Mouse (Mus musculus): ENCODE measurements at regions not wholly inside any gene's neighbourhood (a gene's known extent, or its start where the extent isn't known, plus 50 kb on each side); places are given as distances from the start of the nearest gene placed in this dataset.

- peak; percentile 58; the same call in 1 of the 2 replicates for ATAC-seq (ENCODE audit: insufficient number of reproducible peaks, low FRiP score, low TSS enrichment, low read depth)
- Histone ChIP-seq H3K36me3 (no peaks in the 10 kb centered on the region), H3K4me3 (no peak overlapping the region), H3K9ac (no peak overlapping the region), H3K27ac (peak overlapping the region; percentile 17; the same call in 1 of the 2 replicates), H3K9me3 (no peaks in the 10 kb centered on the region), H3K27me3 (peaks cover 4% of the 10 kb centered on the region; the same call in 1 of the 2 replicates), H3K4me1 (peaks cover 7% of the 10 kb centered on the region), H3K4me2 (no peak overlapping the region)
- 45% methylated on average over 10 of the region's 10 CpGs for WGBS
Observed at GRCm38 (mm10) chr5:37932086-37932759, 106.3 kb upstream of the Stx18 start.

GRCm38 (mm10) chr5:37920481-37920880 is 96.1 kb upstream of the Msx1 start:
- ATAC-seq (ENCODE audit: insufficient number of reproducible peaks, low FRiP score, low TSS enrichment, low read depth), result no peak
- peaks cover 36% of the 10 kb centered on the region for H3K27me3 ChIP-seq

GRCm38 (mm10) chr5:37919102-37919501 is 94.7 kb upstream of the Msx1 start:
- H3K4me3 ChIP-seq, result no peak overlapping the region
- H3K27me3 ChIP-seq, result peaks cover 36% of the 10 kb centered on the region
- H3K27ac ChIP-seq, result no peak overlapping the region
- H3K9ac ChIP-seq, result no peak overlapping the region
- no peaks in the 10 kb centered on the region for H3K36me3 ChIP-seq
- peaks cover 16% of the 10 kb centered on the region for H3K4me1 ChIP-seq
- H3K9me3 ChIP-seq, result no peaks in the 10 kb centered on the region
- 66% methylated on average over 3 of the region's 3 CpGs for WGBS
- ATAC-seq (ENCODE audit: insufficient number of reproducible peaks, low FRiP score, low TSS enrichment, low read depth), result no peak
- H3K4me2 ChIP-seq, result no peak overlapping the region

More at GRCm38 (mm10) chr5:37920481-37920880, 96.1 kb upstream of the Msx1 start:
- no peaks in the 10 kb centered on the region for H3K36me3 ChIP-seq
- no peaks in the 10 kb centered on the region for H3K9me3 ChIP-seq
- H3K27ac ChIP-seq, result no peak overlapping the region
- H3K4me3 ChIP-seq, result no peak overlapping the region
- no peak overlapping the region for H3K9ac ChIP-seq
- H3K4me1 ChIP-seq, result peaks cover 16% of the 10 kb centered on the region
- no peak overlapping the region for H3K4me2 ChIP-seq
- WGBS, result 17% methylated on average over 2 of the region's 2 CpGs

GRCm38 (mm10) chr5:37918001-37918707 is 93.8 kb upstream of the Msx1 start:
- Histone ChIP-seq H3K9ac (no peak overlapping the region), H3K4me3 (peak overlapping the region; percentile 13), H3K27ac (no peak overlapping the region), H3K4me2 (peak overlapping the region; percentile 38), H3K9me3 (no peaks in the 10 kb centered on the region), H3K36me3 (no peaks in the 10 kb centered on the region), H3K27me3 (peaks cover 36% of the 10 kb centered on the region), H3K4me1 (peaks cover 16% of the 10 kb centered on the region)
- no peak for ATAC-seq (ENCODE audit: insufficient number of reproducible peaks, low FRiP score, low TSS enrichment, low read depth)
- 3% methylated on average over 28 of the region's 28 CpGs for WGBS

- H3K4me2 ChIP-seq, result no peak overlapping the region
- peaks cover 36% of the 10 kb centered on the region for H3K27me3 ChIP-seq
- H3K9me3 ChIP-seq, result no peaks in the 10 kb centered on the region
- 8% methylated on average over 5 of the region's 5 CpGs for WGBS
- no peak overlapping the region for H3K9ac ChIP-seq
- no peak overlapping the region for H3K27ac ChIP-seq
- ATAC-seq (ENCODE audit: insufficient number of reproducible peaks, low FRiP score, low TSS enrichment, low read depth), result peak; percentile 50; the same call in 1 of the 2 replicates
- no peak overlapping the region for H3K4me3 ChIP-seq
- peaks cover 16% of the 10 kb centered on the region for H3K4me1 ChIP-seq
- no peaks in the 10 kb centered on the region for H3K36me3 ChIP-seq
Observed at GRCm38 (mm10) chr5:37917161-37917560, 92.8 kb upstream of the Msx1 start.

- H3K27me3 ChIP-seq, result peaks cover 46% of the 10 kb centered on the region
Observed at GRCm38 (mm10) chr5:37904683-37905352, 80.4 kb upstream of the Msx1 start.

DNA sequence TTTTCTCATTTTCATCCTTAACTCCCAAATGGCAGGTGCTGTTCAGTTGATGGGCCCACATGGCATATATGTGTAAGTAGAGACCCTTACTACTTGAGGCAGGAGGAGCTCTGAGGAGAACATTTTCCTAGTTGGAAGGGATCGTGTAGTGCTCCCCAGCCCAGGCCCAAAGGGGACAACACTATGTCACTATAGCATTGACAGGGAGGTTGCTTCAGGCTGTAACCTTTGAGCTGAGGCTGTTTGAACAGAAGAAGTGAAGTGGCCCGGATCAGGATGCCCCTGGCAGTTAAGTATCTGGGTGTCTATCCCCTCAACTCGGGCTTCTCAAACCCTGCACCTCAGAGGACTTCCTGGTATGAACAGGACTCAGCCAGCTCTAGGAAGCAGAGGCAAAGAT is 79.5 kb upstream of the Msx1 start:
- Histone ChIP-seq H3K4me2 (no peak overlapping the region), H3K4me3 (no peak overlapping the region), H3K36me3 (no peaks in the 10 kb centered on the region), H3K9ac (no peak overlapping the region), H3K27me3 (peaks cover 54% of the 10 kb centered on the region), H3K9me3 (no peaks in the 10 kb centered on the region), H3K4me1 (peaks cover 20% of the 10 kb centered on the region), H3K27ac (no peak overlapping the region)
- ATAC-seq (ENCODE audit: insufficient number of reproducible peaks, low FRiP score, low TSS enrichment, low read depth), result no peak
- 60% methylated on average over 3 of the region's 3 CpGs for WGBS

More at GRCm38 (mm10) chr5:37904683-37905352, 80.4 kb upstream of the Msx1 start:
- H3K9ac ChIP-seq, result no peak overlapping the region
- WGBS, result 49% methylated on average over 5 of the region's 5 CpGs
- ATAC-seq (ENCODE audit: insufficient number of reproducible peaks, low FRiP score, low TSS enrichment, low read depth), result no peak
- peaks cover 20% of the 10 kb centered on the region for H3K4me1 ChIP-seq
- H3K4me3 ChIP-seq, result no peak overlapping the region
- H3K27ac ChIP-seq, result no peak overlapping the region
- H3K36me3 ChIP-seq, result no peaks in the 10 kb centered on the region
- no peaks in the 10 kb centered on the region for H3K9me3 ChIP-seq
- no peak overlapping the region for H3K4me2 ChIP-seq

GRCm38 (mm10) chr5:37902741-37903140 is 78.4 kb upstream of the Msx1 start:
- ATAC-seq (ENCODE audit: insufficient number of reproducible peaks, low FRiP score, low TSS enrichment, low read depth), result no peak
- no peak overlapping the region for H3K9ac ChIP-seq
- no peaks in the 10 kb centered on the region for H3K9me3 ChIP-seq
- peaks cover 20% of the 10 kb centered on the region for H3K4me1 ChIP-seq
- H3K36me3 ChIP-seq, result no peaks in the 10 kb centered on the region
- H3K4me3 ChIP-seq, result no peak overlapping the region
- H3K27ac ChIP-seq, result no peak overlapping the region
- H3K4me2 ChIP-seq, result no peak overlapping the region
- H3K27me3 ChIP-seq, result peaks cover 63% of the 10 kb centered on the region
- 32% methylated on average over 2 of the region's 2 CpGs for WGBS

DNA sequence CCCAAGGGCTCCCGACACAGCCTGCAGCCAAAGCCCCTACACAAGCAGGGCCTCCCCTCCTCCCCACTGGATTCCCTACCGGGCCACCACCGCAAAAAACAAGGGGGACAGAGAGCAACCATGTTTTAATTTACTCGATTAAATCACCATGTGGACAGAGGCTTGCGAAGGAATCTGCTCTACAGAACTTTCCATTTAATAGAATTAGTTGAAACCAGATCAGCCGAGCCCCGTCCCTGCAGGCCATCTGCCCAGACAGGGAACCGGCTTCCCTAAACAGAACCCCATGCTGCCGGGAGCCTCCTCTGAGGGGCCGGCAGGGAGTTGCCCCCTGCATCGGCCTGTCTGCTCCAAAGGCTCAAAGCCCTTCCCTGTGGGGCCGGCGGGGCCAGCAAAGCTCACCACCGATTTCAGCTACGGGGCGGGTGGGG is 77.5 kb upstream of the Msx1 start:
- Histone ChIP-seq H3K36me3 (no peaks in the 10 kb centered on the region), H3K4me3 (peak overlapping the region; percentile 8; the same call in 1 of the 2 replicates), H3K9ac (no peak overlapping the region), H3K27ac (no peak overlapping the region), H3K4me2 (peak overlapping the region; percentile 44), H3K27me3 (peaks cover 71% of the 10 kb centered on the region), H3K9me3 (no peaks in the 10 kb centered on the region), H3K4me1 (peaks cover 20% of the 10 kb centered on the region)
- 1% methylated on average over 16 of the region's 16 CpGs for WGBS
- ATAC-seq (ENCODE audit: insufficient number of reproducible peaks, low FRiP score, low TSS enrichment, low read depth), result no peak

GRCm38 (mm10) chr5:37898041-37898615 is 73.7 kb upstream of the Msx1 start:
- ATAC-seq (ENCODE audit: insufficient number of reproducible peaks, low FRiP score, low TSS enrichment, low read depth), result no peak
- Histone ChIP-seq H3K4me3 (no peak overlapping the region), H3K4me2 (no peak overlapping the region), H3K9ac (no peak overlapping the region), H3K9me3 (no peaks in the 10 kb centered on the region), H3K27me3 (peaks cover 80% of the 10 kb centered on the region), H3K4me1 (peaks cover 45% of the 10 kb centered on the region), H3K27ac (no peak overlapping the region), H3K36me3 (no peaks in the 10 kb centered on the region)
- 52% methylated on average over 12 of the region's 12 CpGs for WGBS

DNA sequence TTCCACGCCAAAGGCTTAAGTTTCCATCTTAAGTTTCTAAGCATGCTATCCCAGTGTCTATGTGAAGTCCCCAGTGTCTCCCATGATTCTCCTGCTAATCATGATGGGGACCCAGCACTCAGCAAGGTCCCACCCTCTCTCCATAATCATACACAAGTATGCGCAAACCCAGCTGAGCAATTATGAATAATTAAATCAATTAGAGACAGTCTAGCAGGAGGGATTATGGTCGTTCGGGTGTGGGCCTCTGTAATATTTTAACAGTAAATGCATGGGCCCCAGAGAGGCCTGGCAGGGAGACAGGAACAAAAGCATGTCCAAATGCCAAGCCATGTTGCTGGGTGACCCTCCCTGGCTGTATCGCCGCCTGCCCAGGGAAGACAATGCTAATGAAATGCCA is 73.1 kb upstream of the Msx1 start:
- Histone ChIP-seq H3K27me3 (peaks cover 86% of the 10 kb centered on the region), H3K4me2 (no peak overlapping the region), H3K9me3 (no peaks in the 10 kb centered on the region), H3K36me3 (no peaks in the 10 kb centered on the region), H3K27ac (no peak overlapping the region), H3K4me1 (peaks cover 45% of the 10 kb centered on the region), H3K9ac (no peak overlapping the region), H3K4me3 (no peak overlapping the region)
- 49% methylated on average over 6 of the region's 6 CpGs for WGBS
- no peak for ATAC-seq (ENCODE audit: insufficient number of reproducible peaks, low FRiP score, low TSS enrichment, low read depth)

All from limb, embryonic 15.5 days (tissue).